22 mouse cellular contexts compared by ENCODE assay signal in the genomic region with DNA sequence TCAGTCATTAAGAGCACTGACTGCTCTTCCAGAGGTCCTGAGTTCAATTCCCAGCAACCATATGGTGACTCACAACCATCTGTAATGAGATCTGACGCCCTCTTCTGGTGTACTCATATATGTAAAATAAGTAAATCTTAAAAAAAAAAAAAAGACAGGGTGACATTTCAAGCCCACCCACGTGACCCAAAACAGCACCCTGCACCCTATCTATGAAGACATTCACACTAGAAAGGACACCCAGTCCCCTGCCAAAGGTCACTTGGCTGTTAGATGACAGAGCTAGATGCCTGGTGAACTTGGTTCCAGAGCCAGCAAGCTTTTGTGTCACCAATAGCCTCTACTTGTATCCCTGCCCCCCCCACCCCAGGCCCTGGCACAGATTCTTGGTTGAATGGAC. TPM values are rescaled to one million over a fixed set of nuclear protein-coding genes. Genes with fewer than 3 reads are reported as not detected.
A peak's percentile ranks its signal among the peaks of the same experiment; 100 is the strongest.
DNase-seq lines count a peak whose midpoint lies in the region; ATAC-seq and TF ChIP-seq lines count a peak whose summit lies in the region.
"Had no signal": no experiment of that assay in that cellular context is flagged by ENCODE, and none has a peak within 500 bp of the region (broad histone marks: within the 10 kb centered on the region; RNA-seq: fewer than 3 reads in every experiment).

No protein-coding gene starts in this region.

- 41% methylated on average over 2 of the region's 2 CpGs for WGBS in kidney, embryonic 16.5 days
- 34% methylated on average over 2 of the region's 2 CpGs for WGBS in liver, postnatal 0 days (ENCODE audit: insufficient replicate concordance)
- 45% methylated on average over 2 of the region's 2 CpGs for WGBS in midbrain, embryonic 13.5 days

- DNase-seq in cerebellum, adult 9-11 months = peak; percentile 56
- DNase-seq in cerebellum, adult 11-12 months = no peak
- peak; percentile 14 to 18 for DNase-seq in kidney, adult 8-10 months
- DNase-seq in liver, postnatal 0 days = peak; percentile 27
- DNase-seq in liver = no peak
- DNase-seq: adrenal gland, adult 2 months; adrenal gland, postnatal 25 days; cerebellum, adult 2 months; cerebellum, postnatal 25 days; gastrocnemius, postnatal 10 days; heart, adult 18-20 months; heart, postnatal 10 days; heart, postnatal 4 days had no signal

- no peak overlapping the region for H3K4me3 ChIP-seq in kidney, embryonic 16.5 days (ENCODE audit: low read length)
- no peak overlapping the region for H3K4me3 ChIP-seq in liver, postnatal 0 days (ENCODE audit: low read depth, low read length)
- no peak overlapping the region for H3K4me3 ChIP-seq in midbrain, embryonic 13.5 days (replicated peaks)
- H3K4me3 ChIP-seq: embryonic facial prominence, embryonic 13.5 days; forebrain, embryonic 12.5 days; heart, embryonic 10.5 days; hindbrain, embryonic 12.5 days had no signal

- no peaks in the 10 kb centered on the region; the same call in 1 of the 2 replicates for H3K27me3 ChIP-seq in kidney, embryonic 16.5 days (ENCODE audit: insufficient read depth, low read length)
- peaks cover 37% of the 10 kb centered on the region for H3K27me3 ChIP-seq in liver, postnatal 0 days (ENCODE audit: insufficient read depth, low read length)
- peaks cover 25% of the 10 kb centered on the region for H3K27me3 ChIP-seq in midbrain, embryonic 13.5 days

- no peak overlapping the region for H3K9ac ChIP-seq in kidney, embryonic 16.5 days (replicated peaks; ENCODE audit: low read length)
- no peak overlapping the region for H3K9ac ChIP-seq in liver, postnatal 0 days (replicated peaks)
- H3K9ac ChIP-seq in midbrain, embryonic 13.5 days (replicated peaks) = no peak overlapping the region
- H3K9ac ChIP-seq: embryonic facial prominence, embryonic 13.5 days; forebrain, embryonic 12.5 days; hindbrain, embryonic 12.5 days had no signal

- H3K4me2 ChIP-seq in kidney, embryonic 16.5 days (replicated peaks; ENCODE audit: low read depth, low read length) = no peak overlapping the region
- H3K4me2 ChIP-seq in liver, postnatal 0 days (ENCODE audit: low read depth, low read length) = no peak overlapping the region
- no peak overlapping the region for H3K4me2 ChIP-seq in midbrain, embryonic 13.5 days (replicated peaks)
- H3K4me2 ChIP-seq: forebrain, embryonic 12.5 days; hindbrain, embryonic 12.5 days had no signal

- TF ChIP-seq CTCF in liver, postnatal 0 days (IDR thresholded peaks at IDR 0.05; ENCODE audit: low read depth) = no peak

- no peaks in the 10 kb centered on the region for H3K9me3 ChIP-seq in kidney, embryonic 16.5 days (ENCODE audit: low read length)
- no peaks in the 10 kb centered on the region for H3K9me3 ChIP-seq in liver, postnatal 0 days (ENCODE audit: low read length)
- H3K9me3 ChIP-seq in midbrain, embryonic 13.5 days = no peaks in the 10 kb centered on the region
- H3K9me3 ChIP-seq: embryonic facial prominence, embryonic 13.5 days; forebrain, embryonic 12.5 days; heart, embryonic 10.5 days; hindbrain, embryonic 12.5 days had no signal

- no peak for TF ChIP-seq EP300 in liver, postnatal 0 days (IDR thresholded peaks at IDR 0.05; ENCODE audit: low read depth)

- H3K36me3 ChIP-seq in kidney, embryonic 16.5 days (ENCODE audit: insufficient read depth, low read length) = no peaks in the 10 kb centered on the region
- H3K36me3 ChIP-seq in liver, postnatal 0 days (replicated peaks; ENCODE audit: insufficient read depth, low read length) = no peaks in the 10 kb centered on the region
- H3K36me3 ChIP-seq in midbrain, embryonic 13.5 days = no peaks in the 10 kb centered on the region
- H3K36me3 ChIP-seq: embryonic facial prominence, embryonic 13.5 days; forebrain, embryonic 12.5 days; heart, embryonic 10.5 days; hindbrain, embryonic 12.5 days had no signal

- no peak overlapping the region for H3K27ac ChIP-seq in kidney, embryonic 16.5 days (ENCODE audit: low read length)
- H3K27ac ChIP-seq in liver, postnatal 0 days (ENCODE audit: low read depth) = no peak overlapping the region
- no peak overlapping the region for H3K27ac ChIP-seq in midbrain, embryonic 13.5 days
- H3K27ac ChIP-seq: embryonic facial prominence, embryonic 13.5 days; forebrain, embryonic 12.5 days; heart, embryonic 10.5 days; hindbrain, embryonic 12.5 days had no signal

- ATAC-seq in kidney, embryonic 16.5 days (ENCODE audit: low FRiP score, low TSS enrichment) = no peak
- peak; percentile 40; the same call in 1 of the 2 replicates for ATAC-seq in liver, postnatal 0 days
- no peak for ATAC-seq in midbrain, embryonic 13.5 days
- ATAC-seq: forebrain, embryonic 16.5 days had no signal

- H3K4me1 ChIP-seq in kidney, embryonic 16.5 days (ENCODE audit: insufficient read depth, low read length) = peaks cover 24% of the 10 kb centered on the region
- peaks cover 14% of the 10 kb centered on the region for H3K4me1 ChIP-seq in liver, postnatal 0 days (ENCODE audit: insufficient read depth)
- peaks cover 56% of the 10 kb centered on the region for H3K4me1 ChIP-seq in midbrain, embryonic 13.5 days (replicated peaks)

RNA-seq across cellular contexts. Expression of gene Neurod2, which starts 36.4 kb away (rescaled TPM):
- polyA plus RNA-seq in kidney, embryonic 16.5 days (2015; fragmentation: Nextera tagmentation; extraction: Ambion mirVana) = not detected in 2 replicates
- polyA plus RNA-seq in liver, postnatal 0 days (2015; fragmentation: Nextera tagmentation; extraction: Ambion mirVana) = not detected in 2 replicates
- 6.7 and 9.3 TPM in 2 replicates for polyA plus RNA-seq in midbrain, embryonic 13.5 days (2015; fragmentation: Nextera tagmentation; extraction: Ambion mirVana)
- polyA plus RNA-seq: adrenal gland, adult 2 months; C2C12; heart, embryonic 10.5 days; heart, embryonic 14.5 days had no signal

RNA-seq across cellular contexts. Expression of gene Ppp1r1b, which starts 55.1 kb away (rescaled TPM):
- 5.4 and 5.8 TPM in 2 replicates for polyA plus RNA-seq in kidney, embryonic 16.5 days (2015; fragmentation: Nextera tagmentation; extraction: Ambion mirVana)
- 5.4 and 6.6 TPM in 2 replicates for polyA plus RNA-seq in liver, postnatal 0 days (2015; fragmentation: Nextera tagmentation; extraction: Ambion mirVana)
- polyA plus RNA-seq in midbrain, embryonic 13.5 days (2015; fragmentation: Nextera tagmentation; extraction: Ambion mirVana) = 0.73 and 1.9 TPM in 2 replicates

Comparison
In these comparisons a context has a peak if more than half of its experiments do, and no peak if none do; other contexts are left out.
1. DNase-seq: peak in cerebellum, adult 9-11 months (single experiment), kidney, adult 8-10 months (2 of 2) and liver, postnatal 0 days (single experiment); none in cerebellum, adult 11-12 months (single experiment) and liver (single experiment).